Mouse (Mus musculus): ENCODE results near the gene Plekhm2. TPM values are rescaled to one million over a fixed set of nuclear protein-coding genes. Genes with fewer than 3 reads are reported as not detected.
A peak's percentile ranks its signal among the peaks of the same experiment; 100 is the strongest.

Plekhm2 gene
- polyA plus RNA-seq, 1 experiment from 2014 or later: 3.5 TPM

DNA sequence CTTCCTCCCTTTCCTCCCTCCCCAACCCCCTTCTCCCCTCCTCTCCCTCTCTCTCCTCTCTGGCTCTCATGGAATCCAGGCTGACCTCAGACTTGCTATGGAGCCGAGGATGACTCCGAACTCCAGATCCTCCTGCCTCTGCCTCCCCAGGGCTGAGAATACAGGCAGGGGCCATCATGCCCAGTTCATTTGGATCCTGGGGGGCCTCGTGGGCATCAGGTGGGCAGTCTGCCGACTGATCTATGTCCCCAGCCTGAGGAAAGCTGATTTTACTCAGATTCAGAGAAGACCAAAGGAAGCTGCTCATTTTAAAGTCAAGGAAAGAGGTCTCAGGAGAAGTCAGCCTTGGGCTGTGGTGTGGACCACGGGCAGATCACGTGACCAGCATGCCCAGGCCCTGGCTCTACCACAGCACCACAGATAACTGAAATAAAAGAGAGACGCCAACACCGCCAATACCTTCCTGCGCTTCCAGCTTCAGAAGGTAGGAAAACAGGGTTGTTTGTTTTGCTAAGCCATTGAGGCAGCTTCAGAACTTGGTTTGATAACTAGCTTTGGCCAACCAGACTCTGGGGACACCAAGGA is 45.3 kb downstream of the Plekhm2 start:
- H3K4me2 ChIP-seq (ENCODE audit: low read depth, low read length): no peak overlapping the region
- H3K27me3 ChIP-seq (ENCODE audit: control insufficient read depth, insufficient read depth, low read length): no peaks in the 10 kb centered on the region
- ATAC-seq (replicated peaks; ENCODE audit: insufficient number of reproducible peaks, low FRiP score, low TSS enrichment, low read depth): no peak
- no peaks in the 10 kb centered on the region for H3K9me3 ChIP-seq (replicated peaks; ENCODE audit: control insufficient read depth, low read length)
- H3K27ac ChIP-seq (replicated peaks; ENCODE audit: low read depth, low read length): no peak overlapping the region
- no peak overlapping the region for H3K4me3 ChIP-seq (ENCODE audit: low read depth, low read length)
- H3K9ac ChIP-seq (replicated peaks; ENCODE audit: low read length): no peak overlapping the region
- 80% methylated on average over 9 of the region's 9 CpGs for WGBS
- DNase-seq (ENCODE audit: low spot score): no peak
- H3K36me3 ChIP-seq (replicated peaks; ENCODE audit: control insufficient read depth, insufficient read depth, low read depth, low read length): no peaks in the 10 kb centered on the region
- peaks cover 5% of the 10 kb centered on the region; the same call in 1 of the 2 replicates for H3K4me1 ChIP-seq (ENCODE audit: control insufficient read depth, insufficient read depth, low read length)

DNA sequence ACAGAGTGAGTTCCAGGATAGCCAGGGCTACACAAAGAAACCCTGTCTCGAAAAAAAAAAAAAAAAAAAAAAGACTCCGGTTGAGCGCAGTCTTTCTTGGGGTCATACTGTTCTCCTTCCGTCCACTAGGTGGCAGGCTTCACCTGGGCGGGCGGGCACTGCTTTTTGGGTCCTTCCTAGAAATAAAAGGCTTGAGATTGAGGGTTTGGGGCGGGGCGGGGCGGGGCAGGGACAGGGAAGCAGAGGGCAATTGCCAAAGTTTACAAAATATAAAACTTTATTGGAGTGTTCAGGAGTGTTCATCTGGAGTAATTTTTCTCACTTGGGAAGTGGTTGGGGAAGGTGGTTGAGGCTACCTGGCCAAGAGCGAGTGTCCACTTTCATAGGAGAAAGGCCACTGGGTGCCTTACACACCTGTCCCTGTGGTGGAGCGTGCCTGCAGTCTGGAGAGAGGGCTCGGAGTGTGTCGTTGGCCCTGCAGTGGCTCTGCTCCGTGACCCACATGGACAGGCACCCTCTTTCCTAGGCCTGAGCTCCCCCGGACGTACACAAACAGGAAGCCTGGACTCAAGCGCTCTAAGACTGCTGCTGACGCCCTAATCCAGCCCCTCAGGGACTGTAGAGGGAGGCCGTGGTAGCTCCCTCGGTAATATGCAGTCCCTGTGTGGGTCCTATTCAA is 46.0 kb downstream of the Plekhm2 start, which contains the start of gene Tmem82:
Gene Tmem82, minus strand, starts transcription at position 69 of the 679 bp plus-strand sequence.
- Histone ChIP-seq H3K9ac (replicated peaks; ENCODE audit: low read length) (peak within 1 kb of the TSS; percentile 37), H3K4me1 (ENCODE audit: control insufficient read depth, insufficient read depth, low read length) (peaks cover 5% of the 10 kb centered on the region; the same call in 1 of the 2 replicates), H3K9me3 (replicated peaks; ENCODE audit: control insufficient read depth, low read length) (no peaks in the 10 kb centered on the region), H3K4me3 (ENCODE audit: low read depth, low read length) (peak within 1 kb of the TSS; percentile 19), H3K36me3 (replicated peaks; ENCODE audit: control insufficient read depth, insufficient read depth, low read depth, low read length) (no peaks in the 10 kb centered on the region), H3K4me2 (ENCODE audit: low read depth, low read length) (peak within 1 kb of the TSS; percentile 49), H3K27ac (replicated peaks; ENCODE audit: low read depth, low read length) (no peak within 1 kb of the TSS), H3K27me3 (ENCODE audit: control insufficient read depth, insufficient read depth, low read length) (no peaks in the 10 kb centered on the region)
- ATAC-seq (replicated peaks; ENCODE audit: insufficient number of reproducible peaks, low FRiP score, low TSS enrichment, low read depth) (no peak), DNase-seq (ENCODE audit: low spot score) (peak; percentile 70)
- WGBS: 26% methylated on average over 20 of the region's 20 CpGs

DNA sequence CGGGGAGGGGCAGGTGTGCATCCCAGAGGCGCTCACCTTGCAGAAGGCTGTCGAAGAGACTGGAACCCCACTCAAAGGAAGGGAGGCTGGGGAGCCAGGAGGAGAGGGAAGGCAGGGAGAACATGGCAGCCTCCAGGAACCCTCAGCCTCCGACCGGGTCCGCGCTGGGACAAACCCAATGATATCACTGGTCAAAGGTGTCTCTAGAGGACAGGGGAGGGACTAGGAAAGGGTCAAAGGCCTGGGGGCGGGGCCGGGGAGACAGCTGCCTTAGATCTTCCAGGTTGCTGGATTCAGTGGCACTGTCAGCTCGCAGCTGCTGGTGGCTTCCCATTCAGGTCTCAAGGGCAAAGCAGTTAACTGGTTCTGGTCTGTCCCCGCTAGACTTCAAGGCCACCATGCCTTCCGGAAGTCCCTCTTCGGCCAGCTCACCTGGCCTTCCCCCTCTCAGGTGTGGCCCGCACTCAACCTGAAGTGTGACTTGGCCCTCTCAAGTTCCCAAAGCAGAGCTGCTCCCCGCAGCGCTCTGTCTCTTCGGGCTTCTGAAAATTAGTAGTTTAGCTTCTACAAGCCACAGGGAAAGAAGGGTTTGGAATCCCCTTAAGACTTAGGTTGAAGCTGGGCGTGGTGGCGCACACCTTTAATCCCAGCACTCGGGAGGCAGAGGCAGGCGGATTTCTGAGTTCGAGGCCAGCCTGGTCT is 46.7 kb downstream of the Plekhm2 start:
- no peak for ATAC-seq (replicated peaks; ENCODE audit: insufficient number of reproducible peaks, low FRiP score, low TSS enrichment, low read depth)
- peak overlapping the region; percentile 49 for H3K4me2 ChIP-seq (ENCODE audit: low read depth, low read length)
- peak; percentile 14 for DNase-seq (ENCODE audit: low spot score)
- no peaks in the 10 kb centered on the region for H3K27me3 ChIP-seq (ENCODE audit: control insufficient read depth, insufficient read depth, low read length)
- H3K4me1 ChIP-seq (ENCODE audit: control insufficient read depth, insufficient read depth, low read length): peaks cover 5% of the 10 kb centered on the region; the same call in 1 of the 2 replicates
- peak overlapping the region; percentile 19 for H3K4me3 ChIP-seq (ENCODE audit: low read depth, low read length)
- H3K36me3 ChIP-seq (replicated peaks; ENCODE audit: control insufficient read depth, insufficient read depth, low read depth, low read length): no peaks in the 10 kb centered on the region
- 15% methylated on average over 21 of the region's 22 CpGs for WGBS
- H3K27ac ChIP-seq (replicated peaks; ENCODE audit: low read depth, low read length): no peak overlapping the region
- H3K9ac ChIP-seq (replicated peaks; ENCODE audit: low read length): peak overlapping the region; percentile 37
- no peaks in the 10 kb centered on the region for H3K9me3 ChIP-seq (replicated peaks; ENCODE audit: control insufficient read depth, low read length)

DNA sequence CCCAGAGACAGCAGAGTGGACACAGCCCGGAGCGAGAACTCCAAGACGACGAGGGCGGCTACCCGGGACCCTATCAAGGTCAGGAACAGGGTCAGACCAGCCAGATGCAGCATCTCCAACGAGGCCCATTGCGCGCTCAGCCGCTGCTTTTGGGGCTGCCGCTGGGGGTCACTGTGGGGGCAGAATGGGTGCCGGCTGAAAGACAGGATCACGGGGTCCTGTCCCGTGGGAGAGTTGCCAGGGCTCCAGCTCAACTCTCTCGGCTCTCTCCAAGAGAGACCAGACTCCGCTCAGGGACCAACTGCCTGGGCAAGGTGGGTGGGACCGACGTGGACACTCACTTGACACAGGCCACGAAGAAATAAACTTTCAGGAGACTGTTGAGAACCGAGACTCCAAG is 47.4 kb downstream of the Plekhm2 start:
- peaks cover 5% of the 10 kb centered on the region; the same call in 1 of the 2 replicates for H3K4me1 ChIP-seq (ENCODE audit: control insufficient read depth, insufficient read depth, low read length)
- H3K4me3 ChIP-seq (ENCODE audit: low read depth, low read length): peak overlapping the region; percentile 19
- ATAC-seq (replicated peaks; ENCODE audit: insufficient number of reproducible peaks, low FRiP score, low TSS enrichment, low read depth) (no peak), DNase-seq (ENCODE audit: low spot score) (peak; percentile 69)
- H3K36me3 ChIP-seq (replicated peaks; ENCODE audit: control insufficient read depth, insufficient read depth, low read depth, low read length): no peaks in the 10 kb centered on the region
- WGBS: 2% methylated on average over 20 of the region's 20 CpGs
- no peaks in the 10 kb centered on the region for H3K9me3 ChIP-seq (replicated peaks; ENCODE audit: control insufficient read depth, low read length)
- H3K27me3 ChIP-seq (ENCODE audit: control insufficient read depth, insufficient read depth, low read length): no peaks in the 10 kb centered on the region
- peak overlapping the region; percentile 49 for H3K4me2 ChIP-seq (ENCODE audit: low read depth, low read length)
- no peak overlapping the region for H3K27ac ChIP-seq (replicated peaks; ENCODE audit: low read depth, low read length)
- peak overlapping the region; percentile 37 for H3K9ac ChIP-seq (replicated peaks; ENCODE audit: low read length)

DNA sequence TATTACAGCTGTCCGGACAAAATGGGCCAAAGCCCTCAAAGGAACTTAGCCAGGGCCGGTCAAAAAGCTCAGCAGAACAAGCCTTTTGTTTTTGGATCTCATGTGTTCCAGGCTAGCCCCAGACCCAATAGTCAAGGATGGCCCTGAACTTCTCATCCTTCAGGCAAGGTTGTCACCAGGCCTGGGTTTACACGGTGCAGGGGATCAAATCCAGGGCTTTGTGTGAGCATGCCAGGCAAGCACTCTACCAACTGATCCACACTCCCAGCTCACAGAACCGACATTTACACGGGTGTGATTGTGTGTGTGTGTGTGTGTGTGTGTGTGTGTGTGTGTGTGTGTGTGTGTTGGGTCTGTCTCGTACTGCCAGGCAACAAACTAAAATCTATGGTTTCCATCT is 47.9 kb downstream of the Plekhm2 start:
- Histone ChIP-seq H3K4me2 (ENCODE audit: low read depth, low read length) (no peak overlapping the region), H3K4me3 (ENCODE audit: low read depth, low read length) (no peak overlapping the region), H3K27me3 (ENCODE audit: control insufficient read depth, insufficient read depth, low read length) (no peaks in the 10 kb centered on the region), H3K36me3 (replicated peaks; ENCODE audit: control insufficient read depth, insufficient read depth, low read depth, low read length) (no peaks in the 10 kb centered on the region), H3K4me1 (ENCODE audit: control insufficient read depth, insufficient read depth, low read length) (peaks cover 5% of the 10 kb centered on the region; the same call in 1 of the 2 replicates), H3K9me3 (replicated peaks; ENCODE audit: control insufficient read depth, low read length) (no peaks in the 10 kb centered on the region), H3K9ac (replicated peaks; ENCODE audit: low read length) (no peak overlapping the region), H3K27ac (replicated peaks; ENCODE audit: low read depth, low read length) (no peak overlapping the region)
- WGBS: 68% methylated on average over 6 of the region's 6 CpGs
- DNase-seq (ENCODE audit: low spot score): no peak
- ATAC-seq (replicated peaks; ENCODE audit: insufficient number of reproducible peaks, low FRiP score, low TSS enrichment, low read depth): no peak

DNA sequence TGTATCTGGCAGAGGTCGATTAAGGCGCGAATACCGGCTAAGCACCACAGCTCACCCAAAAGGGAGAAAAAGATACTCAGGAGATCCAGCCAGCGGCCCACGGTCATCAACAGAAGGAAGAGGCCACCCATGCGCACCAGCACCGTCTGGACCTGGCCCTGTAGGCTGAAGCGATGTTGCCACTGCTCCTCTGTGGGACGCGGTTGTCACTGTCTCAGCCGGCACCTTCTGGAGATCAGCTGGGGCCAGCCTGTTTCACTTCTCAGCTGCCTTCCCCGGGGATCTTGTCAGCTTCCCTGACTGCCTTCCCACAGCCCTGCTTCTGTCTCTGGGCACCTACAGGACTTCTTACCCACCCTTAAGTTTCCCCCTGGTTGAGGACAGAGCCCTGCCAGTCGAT is 49.8 kb downstream of the Plekhm2 start:
- no peak for ATAC-seq (replicated peaks; ENCODE audit: insufficient number of reproducible peaks, low FRiP score, low TSS enrichment, low read depth)
- 85% methylated on average over 14 of the region's 14 CpGs for WGBS
- Histone ChIP-seq H3K9me3 (replicated peaks; ENCODE audit: control insufficient read depth, low read length) (no peaks in the 10 kb centered on the region), H3K36me3 (replicated peaks; ENCODE audit: control insufficient read depth, insufficient read depth, low read depth, low read length) (no peaks in the 10 kb centered on the region), H3K27me3 (ENCODE audit: control insufficient read depth, insufficient read depth, low read length) (no peaks in the 10 kb centered on the region), H3K4me1 (ENCODE audit: control insufficient read depth, insufficient read depth, low read length) (peaks cover 5% of the 10 kb centered on the region; the same call in 1 of the 2 replicates), H3K4me2 (ENCODE audit: low read depth, low read length) (no peak overlapping the region), H3K9ac (replicated peaks; ENCODE audit: low read length) (no peak overlapping the region), H3K4me3 (ENCODE audit: low read depth, low read length) (no peak overlapping the region), H3K27ac (replicated peaks; ENCODE audit: low read depth, low read length) (no peak overlapping the region)
- DNase-seq (ENCODE audit: low spot score): no peak

DNA sequence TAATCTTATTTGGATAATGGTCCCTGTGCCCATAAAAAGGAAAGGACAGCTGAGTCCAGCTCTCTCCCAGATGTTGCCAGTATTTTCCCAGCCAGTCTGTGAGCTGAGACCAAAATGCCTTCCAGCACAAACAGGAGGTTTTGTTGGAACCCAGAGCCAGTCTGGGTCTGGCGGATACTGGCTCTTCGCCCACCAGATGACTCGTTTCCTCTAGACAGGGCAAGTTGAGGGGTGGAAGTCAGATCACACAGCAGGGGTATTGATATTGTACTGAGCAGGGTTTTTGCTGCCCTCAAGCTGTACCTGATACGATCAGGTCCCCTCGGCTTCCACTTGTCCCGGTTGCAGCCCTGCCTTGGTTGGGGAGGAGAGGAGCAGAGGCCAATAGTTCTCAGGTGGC is 55.2 kb downstream of the Plekhm2 start:
- WGBS: 78% methylated on average over 6 of the region's 6 CpGs
- Histone ChIP-seq H3K4me3 (ENCODE audit: low read depth, low read length) (no peak overlapping the region), H3K4me2 (ENCODE audit: low read depth, low read length) (no peak overlapping the region), H3K27me3 (ENCODE audit: control insufficient read depth, insufficient read depth, low read length) (no peaks in the 10 kb centered on the region), H3K4me1 (ENCODE audit: control insufficient read depth, insufficient read depth, low read length) (no peaks in the 10 kb centered on the region), H3K9ac (replicated peaks; ENCODE audit: low read length) (no peak overlapping the region), H3K27ac (replicated peaks; ENCODE audit: low read depth, low read length) (no peak overlapping the region), H3K36me3 (replicated peaks; ENCODE audit: control insufficient read depth, insufficient read depth, low read depth, low read length) (no peaks in the 10 kb centered on the region), H3K9me3 (replicated peaks; ENCODE audit: control insufficient read depth, low read length) (no peaks in the 10 kb centered on the region)
- ATAC-seq (replicated peaks; ENCODE audit: insufficient number of reproducible peaks, low FRiP score, low TSS enrichment, low read depth) (no peak), DNase-seq (ENCODE audit: low spot score) (no peak)

DNA sequence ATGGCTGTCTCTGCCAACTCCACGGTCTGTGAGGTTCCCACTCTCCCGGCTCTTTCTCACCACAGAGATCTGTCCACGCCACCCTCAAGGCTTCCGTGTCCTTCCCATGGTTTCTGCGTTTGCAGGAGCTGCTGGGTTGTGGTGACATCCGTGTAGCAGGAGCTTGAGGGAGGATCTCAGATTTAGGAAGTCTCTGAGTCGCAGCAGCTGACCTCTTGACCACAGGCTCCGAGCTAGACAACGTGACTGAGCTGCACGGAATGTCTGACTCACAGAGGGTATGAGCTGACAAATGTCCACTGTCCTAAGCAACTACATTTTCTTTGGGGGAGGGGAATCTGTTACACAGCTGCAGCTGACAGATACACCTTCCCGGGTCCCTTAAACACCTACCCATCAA is 58.8 kb downstream of the Plekhm2 start, which contains the start of gene Fblim1:
Gene Fblim1, minus strand, starts transcription at position 236 of the 400 bp plus-strand sequence.
- Histone ChIP-seq H3K4me1 (ENCODE audit: control insufficient read depth, insufficient read depth, low read length) (no peaks in the 10 kb centered on the region), H3K27ac (replicated peaks; ENCODE audit: low read depth, low read length) (no peak within 1 kb of the TSS), H3K9me3 (replicated peaks; ENCODE audit: control insufficient read depth, low read length) (no peaks in the 10 kb centered on the region), H3K9ac (replicated peaks; ENCODE audit: low read length) (no peak within 1 kb of the TSS), H3K36me3 (replicated peaks; ENCODE audit: control insufficient read depth, insufficient read depth, low read depth, low read length) (no peaks in the 10 kb centered on the region), H3K4me3 (ENCODE audit: low read depth, low read length) (no peak within 1 kb of the TSS), H3K4me2 (ENCODE audit: low read depth, low read length) (no peak within 1 kb of the TSS), H3K27me3 (ENCODE audit: control insufficient read depth, insufficient read depth, low read length) (no peaks in the 10 kb centered on the region)
- no peak for DNase-seq (ENCODE audit: low spot score)
- no peak for ATAC-seq (replicated peaks; ENCODE audit: insufficient number of reproducible peaks, low FRiP score, low TSS enrichment, low read depth)
- 75% methylated on average over 11 of the region's 11 CpGs for WGBS

Data from embryonic facial prominence, embryonic 11.5 days (tissue).